Mouse (Mus musculus) lung, postnatal 36 days (tissue): ENCODE results near the gene Ntf5.

Experiments used
- DNase-seq: peaks from one replicate; pipeline ENCODE4 v3.0.0; 2022; ENCODE audit warnings: mixed read lengths

Gene Ntf5

DNA sequence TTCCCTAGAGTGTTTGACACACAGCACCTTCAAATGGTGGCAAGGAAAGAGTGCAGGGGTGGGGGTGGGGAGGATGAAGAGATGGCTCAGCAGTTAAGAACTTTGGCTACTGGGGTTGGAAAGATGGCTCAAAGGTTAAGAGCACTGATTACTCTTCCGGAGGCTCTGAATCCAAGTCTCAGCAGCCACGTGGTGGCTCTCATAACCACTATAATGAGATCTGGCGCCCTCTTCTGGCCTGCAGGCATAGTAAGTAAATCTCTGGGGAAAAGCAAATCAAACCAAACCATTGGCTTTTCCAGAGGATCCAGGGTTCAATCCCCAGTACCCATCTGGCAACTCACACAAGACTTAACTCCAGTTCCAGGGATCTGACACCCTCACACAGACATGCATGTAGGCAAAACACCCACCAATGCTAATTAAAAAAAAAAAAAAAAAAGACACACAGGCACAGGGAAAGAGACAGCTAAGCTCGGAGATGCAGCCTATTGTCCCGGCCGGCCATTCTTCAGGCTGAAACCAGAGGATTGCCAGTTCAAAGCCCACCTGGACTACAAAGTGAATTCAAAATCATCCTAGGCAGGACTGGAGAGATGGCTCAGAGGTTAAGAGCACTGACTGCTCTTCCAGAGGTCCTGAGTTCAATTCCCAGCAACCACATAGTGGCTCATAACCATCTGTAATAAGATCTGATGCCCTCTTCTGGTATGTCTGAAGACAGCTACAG is 9.8 kb upstream of the Ntf5 start:
- DNase-seq: peak; percentile 87

DNA sequence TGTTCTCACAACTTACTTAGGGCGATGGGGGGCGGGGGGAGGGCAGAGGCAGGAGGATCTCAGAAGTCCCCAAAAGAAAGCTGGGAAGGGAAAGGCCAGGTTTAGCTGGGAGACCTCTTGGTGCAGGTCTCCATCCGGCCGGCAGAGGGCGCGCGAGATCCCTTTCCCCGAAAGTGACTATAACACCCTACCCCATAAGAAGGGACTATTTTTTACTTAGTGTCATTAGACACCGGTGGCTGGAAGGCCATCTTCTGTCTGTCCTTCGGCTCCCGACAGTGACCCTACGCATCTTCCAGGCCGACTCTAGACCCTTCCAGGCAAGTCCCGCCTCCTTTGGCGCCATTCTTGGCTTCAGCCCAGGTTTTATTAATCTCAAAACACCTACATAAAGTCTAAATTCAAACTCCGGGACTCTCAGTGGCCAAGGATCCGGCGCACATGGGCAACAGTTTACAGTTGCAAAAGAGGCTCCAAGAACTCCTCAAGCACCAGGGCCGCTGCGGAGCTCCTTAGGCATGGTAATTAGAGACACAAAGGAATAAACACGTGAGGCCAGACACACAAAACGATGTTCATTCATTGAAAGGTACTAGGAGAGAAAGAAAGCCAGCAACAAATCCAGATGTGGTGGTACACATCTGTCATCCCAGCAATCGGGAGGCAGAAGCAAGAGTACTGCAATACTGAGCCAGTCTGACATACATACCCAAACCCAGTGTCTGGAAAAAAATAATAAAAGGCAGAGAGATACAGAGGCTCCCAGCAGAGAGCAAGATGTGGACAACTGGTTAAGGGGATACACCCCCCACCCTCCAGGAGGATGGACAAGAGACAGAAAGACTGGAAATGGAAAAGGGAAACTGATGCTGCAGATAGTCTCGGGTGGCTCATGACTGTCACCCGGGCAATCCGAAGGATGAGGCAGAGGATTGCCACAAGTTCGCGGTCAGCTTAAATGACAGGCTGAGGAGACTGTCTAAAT is 8.1 kb upstream of the Ntf5 start, which contains the start of gene Kcna7:
TSS of gene Kcna7 (plus strand) at position 563 of the 985 bp plus-strand sequence.
- peak; percentile 85 for DNase-seq

DNA sequence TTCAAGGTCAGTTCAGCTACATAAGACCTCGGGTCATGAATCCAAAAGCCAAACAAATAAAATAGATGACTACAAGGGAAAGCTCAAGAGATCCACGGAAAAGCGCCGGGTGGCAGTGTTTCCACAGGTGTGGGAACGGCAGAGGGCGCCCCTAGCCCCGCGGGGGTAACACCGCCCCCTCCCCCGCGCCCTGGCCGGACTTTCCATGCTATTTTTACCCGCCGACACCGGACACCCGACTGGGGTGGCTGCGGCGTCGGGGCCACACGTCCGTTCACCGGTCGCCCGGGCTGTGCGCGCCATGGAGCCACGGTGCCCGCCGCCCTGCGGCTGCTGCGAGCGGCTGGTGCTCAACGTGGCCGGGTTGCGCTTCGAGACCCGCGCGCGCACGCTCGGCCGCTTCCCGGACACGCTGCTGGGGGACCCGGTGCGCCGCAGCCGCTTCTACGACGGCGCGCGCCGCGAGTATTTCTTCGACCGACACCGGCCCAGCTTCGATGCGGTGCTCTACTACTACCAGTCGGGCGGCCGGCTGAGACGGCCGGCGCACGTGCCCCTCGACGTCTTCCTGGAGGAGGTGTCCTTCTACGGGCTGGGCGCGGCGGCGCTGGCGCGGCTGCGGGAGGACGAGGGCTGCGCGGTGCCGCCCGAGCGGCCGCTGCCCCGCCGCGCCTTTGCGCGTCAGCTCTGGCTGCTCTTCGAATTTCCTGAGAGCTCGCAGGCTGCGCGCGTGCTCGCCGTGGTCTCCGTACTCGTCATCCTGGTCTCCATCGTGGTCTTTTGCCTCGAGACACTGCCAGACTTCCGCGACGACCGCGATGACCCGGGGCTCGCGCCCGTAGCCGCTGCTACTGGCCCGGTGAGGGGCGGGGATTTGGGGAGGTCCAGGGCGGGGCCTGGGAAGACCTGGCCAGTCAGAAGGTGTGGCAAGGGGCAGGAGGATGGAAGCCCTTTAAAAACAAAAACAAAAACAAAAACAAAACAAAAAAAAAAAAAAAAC is 7.0 kb upstream of the Ntf5 start:
- peak; percentile 44 for DNase-seq

DNA sequence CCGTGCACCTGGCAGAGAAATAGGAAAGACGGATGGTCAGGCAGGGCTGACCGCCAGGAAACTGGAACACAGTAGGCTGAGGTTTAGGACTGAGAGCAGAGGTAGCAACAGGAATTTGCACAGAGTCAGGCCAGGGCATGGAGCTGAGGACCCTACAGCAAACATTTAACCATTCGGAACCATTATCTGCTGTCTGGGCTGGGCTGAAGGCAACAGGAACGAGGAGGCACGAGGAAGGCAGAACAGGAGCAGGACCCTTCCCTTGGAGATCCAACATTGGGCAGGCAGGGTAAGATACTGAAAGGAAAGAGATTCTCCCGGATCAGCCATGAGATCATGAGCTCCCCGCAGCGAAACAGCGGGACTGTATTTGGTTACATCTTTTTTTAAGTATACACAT is 5.7 kb upstream of the Ntf5 start:
- no peak for DNase-seq

DNA sequence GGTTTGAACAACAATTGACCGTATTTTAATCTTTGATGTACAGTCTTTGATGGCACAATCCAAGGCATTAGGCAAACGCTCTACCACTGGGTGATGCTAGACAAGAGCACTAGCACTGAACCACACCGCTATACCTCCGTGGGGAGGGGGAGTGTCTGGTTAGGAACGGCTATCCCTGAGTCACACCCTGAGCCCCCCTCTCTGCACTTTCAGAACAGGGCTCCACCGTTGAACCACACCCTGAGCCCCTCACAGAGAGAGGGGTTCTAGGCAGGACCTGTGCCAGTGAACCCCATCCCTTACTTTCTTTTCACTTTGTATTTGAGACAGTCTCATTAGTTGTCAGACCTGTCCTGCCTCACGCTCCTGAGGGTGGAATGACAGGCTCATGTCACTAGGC is 5.1 kb upstream of the Ntf5 start:
- no peak for DNase-seq

DNA sequence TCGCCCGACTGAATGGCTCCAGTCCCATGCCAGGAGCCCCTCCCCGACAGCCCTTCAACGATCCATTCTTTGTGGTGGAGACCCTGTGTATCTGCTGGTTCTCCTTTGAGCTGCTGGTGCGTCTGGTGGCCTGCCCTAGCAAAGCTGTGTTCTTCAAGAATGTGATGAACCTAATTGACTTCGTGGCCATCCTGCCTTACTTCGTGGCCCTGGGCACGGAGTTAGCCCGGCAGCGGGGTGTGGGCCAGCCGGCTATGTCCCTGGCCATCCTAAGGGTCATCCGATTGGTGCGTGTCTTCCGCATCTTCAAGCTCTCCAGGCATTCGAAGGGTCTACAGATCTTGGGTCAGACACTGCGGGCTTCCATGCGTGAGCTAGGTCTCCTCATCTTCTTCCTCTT is 4.5 kb upstream of the Ntf5 start:
- DNase-seq: no peak

DNA sequence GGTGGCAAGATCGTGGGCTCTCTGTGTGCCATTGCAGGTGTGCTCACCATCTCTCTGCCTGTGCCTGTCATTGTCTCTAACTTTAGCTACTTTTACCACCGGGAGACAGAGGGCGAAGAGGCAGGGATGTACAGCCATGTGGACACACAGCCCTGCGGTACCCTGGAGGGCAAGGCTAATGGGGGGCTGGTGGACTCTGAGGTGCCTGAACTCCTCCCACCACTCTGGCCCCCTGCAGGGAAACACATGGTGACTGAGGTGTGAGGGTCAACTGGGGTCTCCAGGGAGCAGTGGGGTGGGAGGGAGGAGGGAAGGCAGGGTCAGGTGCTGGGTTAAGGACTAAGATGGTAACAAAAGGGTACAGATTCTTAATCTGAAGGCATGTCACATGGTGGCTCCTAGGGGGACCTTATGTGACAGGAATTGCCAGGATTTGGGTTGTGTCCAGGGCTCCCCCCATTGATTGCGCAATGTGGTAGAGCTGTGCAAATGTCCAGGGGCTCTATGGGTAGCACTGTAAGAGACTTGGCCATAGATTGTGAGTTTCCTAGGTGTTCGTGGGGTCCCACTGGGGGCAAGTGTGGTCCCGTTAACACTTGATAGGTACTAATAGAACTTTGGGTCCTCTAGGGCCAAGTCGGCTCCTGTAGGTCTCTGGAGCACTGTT is 3.9 kb upstream of the Ntf5 start:
- DNase-seq: no peak

DNA sequence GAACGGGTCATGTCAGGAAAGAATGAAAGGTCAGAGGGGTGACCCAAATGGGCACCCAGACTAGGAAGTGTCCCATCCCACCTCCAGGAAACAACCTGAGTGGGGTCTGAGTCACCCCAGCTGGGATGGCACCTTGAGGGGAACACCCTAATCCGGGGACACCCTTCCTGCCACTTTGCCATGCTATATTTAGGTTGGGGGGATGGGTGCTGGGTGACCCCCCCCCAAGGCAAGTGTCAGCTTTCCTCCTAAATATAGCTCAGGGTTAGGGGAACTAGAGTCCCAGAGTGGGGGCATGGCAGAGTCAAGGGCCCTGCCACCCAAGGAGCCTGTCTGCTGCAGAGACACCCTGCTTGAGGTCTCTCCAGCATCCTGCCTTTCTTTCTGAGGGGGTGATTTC is 1.1 kb upstream of the Ntf5 start:
- no peak for DNase-seq

DNA sequence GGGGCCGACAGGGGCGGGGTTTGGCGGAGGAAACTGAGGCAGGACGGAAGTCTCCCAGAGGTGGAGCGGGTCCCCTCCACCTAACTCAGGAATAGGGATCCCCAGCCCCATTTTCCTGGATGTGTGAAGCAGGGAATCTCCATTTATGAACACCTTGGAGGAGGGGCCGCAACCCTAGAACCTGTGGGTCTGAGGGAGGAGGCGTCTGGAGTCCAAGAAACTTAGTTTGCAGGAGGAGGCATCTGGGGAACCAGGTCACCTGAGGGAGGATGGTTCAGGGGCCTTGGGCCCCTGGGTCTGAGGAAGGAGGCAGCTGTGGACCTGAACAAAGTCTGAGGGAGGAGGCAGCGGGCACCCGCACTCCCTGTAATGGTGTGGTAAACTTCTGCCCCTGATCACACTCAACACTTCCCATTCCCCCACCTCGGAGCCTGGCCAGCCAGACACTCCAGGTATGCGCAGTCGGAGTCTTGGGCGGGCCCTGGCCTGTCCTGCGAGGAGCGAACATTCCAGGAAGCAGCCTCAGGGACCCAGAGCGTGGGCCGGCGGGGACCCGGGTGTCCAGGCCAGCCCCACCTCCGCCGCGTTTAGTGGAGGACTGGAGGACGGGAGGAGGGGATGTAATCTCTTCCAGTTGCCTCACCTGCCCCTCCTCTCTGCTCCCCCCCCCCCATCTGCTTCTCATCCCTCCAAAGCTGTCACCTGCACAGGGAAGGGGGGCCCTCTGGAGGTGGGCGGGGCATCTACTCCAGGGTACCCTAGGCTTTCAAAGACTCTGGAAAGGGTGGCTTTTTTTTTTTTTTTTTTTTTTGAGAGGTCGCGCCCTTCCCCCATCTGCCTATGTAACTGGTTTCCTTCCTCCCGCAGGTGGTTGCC is 607 bp downstream of the Ntf5 start:
- peak; percentile 56 for DNase-seq

DNA sequence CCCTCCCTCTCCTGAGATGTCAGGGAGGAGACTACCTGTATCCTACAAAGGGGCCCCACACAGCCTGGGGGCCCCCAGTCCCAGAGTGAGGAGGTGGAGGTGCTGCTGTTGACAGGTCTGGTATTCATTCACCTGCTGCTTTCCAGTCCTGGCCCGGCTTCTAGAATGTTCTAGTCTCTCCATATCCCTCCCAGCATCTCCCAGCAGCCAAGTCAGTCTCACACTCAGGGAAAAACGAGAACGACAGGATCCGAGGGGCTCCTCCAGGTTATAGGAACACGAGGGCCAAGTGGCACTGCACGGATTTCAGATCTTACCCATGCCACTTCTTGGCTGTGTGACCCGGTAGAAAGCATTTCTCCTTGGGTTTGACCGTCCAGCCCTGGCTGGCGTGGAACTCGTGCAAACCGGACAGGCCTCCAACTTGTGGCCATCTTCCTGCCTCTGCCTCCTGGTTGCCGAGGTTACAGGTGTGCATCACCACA is 1.3 kb downstream of the Ntf5 start:
- no peak for DNase-seq

DNA sequence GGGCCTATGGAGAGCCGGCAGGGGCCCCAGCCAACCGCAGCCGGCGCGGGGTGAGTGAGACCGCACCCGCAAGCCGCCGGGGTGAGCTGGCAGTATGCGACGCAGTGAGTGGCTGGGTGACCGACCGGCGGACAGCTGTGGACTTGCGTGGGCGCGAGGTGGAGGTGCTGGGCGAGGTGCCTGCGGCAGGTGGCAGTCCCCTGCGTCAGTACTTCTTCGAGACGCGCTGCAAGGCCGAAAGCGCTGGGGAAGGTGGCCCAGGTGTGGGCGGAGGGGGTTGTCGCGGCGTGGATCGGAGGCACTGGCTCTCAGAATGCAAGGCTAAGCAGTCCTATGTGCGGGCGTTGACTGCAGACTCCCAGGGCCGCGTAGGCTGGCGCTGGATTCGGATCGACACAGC is 2.1 kb downstream of the Ntf5 start:
- no peak for DNase-seq

DNA sequence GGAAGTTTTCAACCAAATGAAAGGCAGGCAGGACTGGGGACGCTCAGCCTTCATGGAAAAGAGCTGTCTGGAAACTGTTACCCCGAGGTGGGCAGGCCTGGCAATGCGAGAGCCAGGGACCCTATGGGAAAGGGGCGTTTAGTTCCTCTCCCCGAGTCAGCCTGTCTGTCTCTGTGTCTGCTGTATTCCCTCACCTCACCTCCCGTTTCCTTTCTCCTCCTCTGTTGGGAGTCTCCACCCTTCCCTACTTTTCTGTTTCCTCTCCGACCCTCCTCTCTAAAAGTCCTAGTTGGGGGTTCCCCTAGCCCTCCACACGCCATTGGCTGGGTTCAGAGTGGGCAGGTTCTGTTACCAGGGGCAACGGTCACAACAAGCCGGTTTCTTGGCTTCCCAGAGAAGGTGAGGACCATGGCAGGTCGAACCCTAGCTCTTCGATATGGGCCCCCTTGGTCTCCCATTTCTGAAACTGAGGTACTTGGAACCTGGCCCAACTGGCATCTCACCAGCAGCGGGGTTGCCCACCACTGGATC is 4.5 kb downstream of the Ntf5 start:
- DNase-seq: peak; percentile 32

DNA sequence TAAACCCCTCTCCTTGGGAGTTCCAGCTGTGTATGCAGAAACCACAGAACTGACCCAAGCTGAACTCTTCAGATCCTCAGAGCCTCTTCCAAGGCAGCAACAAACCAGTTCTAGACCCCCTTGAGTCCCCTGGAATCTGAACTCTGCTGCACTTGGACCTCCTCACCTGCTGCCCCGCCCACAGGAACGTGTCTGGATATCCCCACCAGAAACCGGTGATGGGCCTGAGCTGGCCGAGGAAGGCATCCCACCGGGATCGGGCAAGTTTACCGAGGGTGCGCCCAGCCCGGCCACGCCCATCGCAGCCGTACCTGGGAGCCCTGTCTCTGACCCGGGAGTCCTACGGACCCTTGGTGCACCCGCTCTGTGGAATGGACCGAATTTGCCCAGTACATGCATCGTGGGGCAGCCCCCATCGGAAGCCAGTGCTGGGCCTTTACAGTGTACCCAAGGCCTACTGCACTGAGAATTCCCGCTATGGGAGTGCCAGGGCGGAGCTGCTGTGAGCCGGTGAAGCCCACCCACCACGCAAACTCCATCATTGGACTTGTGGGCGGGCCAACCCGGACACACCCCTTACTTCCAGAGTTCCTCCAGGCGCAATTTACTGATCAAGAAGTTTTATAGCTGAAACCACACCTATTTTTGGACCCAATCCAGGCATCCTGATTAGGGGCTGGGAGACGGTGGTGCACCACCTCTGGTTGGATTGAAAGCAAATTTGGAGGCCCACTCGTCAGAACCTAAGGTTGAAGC is 6.5 kb downstream of the Ntf5 start:
- DNase-seq: peak; percentile 46

DNA sequence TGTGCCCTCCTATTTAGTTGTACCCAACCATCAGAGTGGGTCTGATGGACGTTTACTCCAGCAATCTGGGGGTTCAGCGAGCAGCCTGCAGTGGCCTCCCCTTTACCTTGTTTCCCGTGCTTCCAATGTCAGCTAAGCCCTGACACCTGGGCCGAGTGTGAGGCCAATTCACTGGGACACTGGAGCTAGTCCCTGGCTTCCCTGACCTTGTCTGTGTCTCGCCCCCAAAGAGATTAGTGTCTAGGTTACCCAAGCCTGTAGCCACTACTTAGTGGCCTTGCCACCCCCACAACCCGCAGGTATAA is 7.1 kb downstream of the Ntf5 start, which contains the start of gene Lhb:
TSS of gene Lhb (plus strand) at position 206 of the 305 bp plus-strand sequence.
- no peak for DNase-seq

DNA sequence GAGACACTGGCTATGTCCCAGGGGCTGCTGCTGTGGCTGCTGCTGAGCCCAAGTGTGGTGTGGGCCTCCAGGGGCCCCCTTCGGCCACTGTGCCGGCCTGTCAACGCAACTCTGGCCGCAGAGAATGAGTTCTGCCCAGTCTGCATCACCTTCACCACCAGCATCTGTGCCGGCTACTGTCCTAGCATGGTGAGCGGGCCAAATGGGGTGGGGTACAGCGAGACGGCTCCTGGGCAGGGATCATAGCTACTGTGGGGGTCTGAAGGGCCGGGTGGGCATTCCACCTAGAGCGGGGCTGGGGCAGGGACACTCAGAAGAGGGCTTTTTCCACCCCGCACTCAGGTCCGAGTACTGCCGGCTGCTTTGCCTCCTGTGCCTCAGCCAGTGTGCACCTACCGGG is 7.7 kb downstream of the Ntf5 start:
- no peak for DNase-seq

DNA sequence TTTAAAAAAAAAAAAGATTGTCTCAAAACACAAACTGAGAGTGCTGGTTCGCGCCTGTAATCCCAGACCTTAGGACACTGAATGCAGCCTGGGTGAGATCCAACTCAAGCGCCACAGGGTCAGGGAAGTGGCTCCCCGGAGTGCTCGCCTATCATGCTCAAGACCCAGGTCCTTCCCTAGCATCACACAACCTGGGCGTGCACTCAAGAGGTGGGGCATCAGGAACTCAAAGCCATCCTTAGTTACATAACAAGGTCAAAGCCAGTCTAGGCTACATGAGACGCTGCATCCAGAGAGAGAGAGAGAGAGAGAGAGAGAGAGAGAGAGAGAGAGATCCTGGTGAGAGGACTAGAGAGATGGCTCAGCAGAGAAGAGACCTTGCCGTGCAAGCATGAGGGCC is 13.1 kb downstream of the Ntf5 start:
- no peak for DNase-seq

DNA sequence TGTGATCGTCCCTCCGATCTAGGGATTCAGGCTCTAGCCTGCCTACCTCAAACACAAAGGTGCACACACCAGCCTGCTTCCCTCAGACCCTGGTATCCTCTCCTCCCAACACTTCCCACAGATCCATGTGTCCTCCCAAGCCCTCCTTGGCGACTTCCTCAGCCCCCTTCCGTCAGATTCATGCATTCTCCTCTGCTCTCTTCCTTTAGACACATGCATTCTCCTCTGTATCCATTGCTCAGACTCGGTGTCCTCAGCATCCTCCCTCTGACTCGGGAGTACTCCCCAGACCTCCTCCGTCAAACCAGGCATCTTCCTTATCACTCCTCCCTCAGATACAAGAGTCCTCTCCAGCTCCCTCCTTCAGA is 20.3 kb downstream of the Ntf5 start:
- DNase-seq: no peak

DNA sequence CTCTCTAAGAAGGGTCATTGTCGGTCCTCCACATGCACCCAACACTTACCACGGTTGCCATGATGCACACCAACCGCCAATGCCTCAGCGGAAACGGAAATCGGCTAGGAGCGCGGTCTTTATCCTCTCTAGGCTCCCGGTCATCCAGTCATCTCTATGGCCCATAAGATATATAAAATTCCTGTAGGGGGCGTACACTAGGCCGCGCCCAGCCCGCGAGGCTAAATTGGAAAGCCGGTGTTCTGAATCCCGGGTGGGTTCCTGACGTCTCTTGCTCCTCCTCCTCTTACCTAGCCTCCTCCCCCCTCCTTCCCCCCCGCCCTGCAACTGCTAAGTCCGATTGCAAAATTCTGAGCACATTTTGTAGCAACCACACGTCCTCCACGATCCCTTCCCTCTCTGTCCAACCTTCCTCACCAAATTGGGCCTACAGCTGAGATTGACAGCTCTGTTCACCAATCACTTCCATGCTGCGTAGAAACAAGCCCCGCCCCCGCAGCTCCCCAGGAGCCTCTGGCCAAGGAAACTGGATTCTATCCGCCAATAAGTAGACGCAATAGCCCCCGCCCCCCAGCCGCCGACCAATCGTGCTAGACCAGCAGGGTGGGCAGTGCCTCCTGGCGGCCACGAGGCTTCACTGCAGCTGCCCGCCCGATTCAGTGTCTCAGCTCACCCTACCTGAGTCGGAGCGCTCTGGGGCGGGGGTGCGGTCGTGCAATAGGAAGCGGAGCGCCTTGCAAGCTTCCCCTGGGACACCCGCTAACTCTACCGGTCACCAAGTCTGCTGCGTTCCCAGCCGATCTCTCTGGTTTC is 20.9 kb downstream of the Ntf5 start, which contains the start of gene Gys1:
TSS of gene Gys1 (plus strand) at position 642 of the 813 bp plus-strand sequence.
- DNase-seq: peak; percentile 100

DNA sequence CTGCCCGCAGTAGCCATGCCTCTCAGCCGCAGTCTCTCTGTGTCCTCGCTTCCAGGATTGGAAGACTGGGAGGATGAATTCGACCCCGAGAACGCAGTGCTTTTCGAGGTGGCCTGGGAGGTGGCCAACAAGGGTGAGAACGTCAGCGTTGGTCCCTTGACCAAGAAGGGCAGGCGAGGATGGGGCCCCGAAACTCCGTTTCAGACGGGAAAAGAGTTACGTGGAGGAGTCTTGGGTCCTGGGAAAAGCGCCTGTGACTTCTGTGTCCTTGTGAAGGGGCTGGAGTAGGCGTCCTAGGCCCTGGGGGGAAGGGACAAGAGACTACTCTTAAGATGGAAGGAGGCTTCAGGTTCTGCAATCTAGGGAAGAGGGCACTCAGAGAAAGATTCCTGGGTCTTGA is 21.5 kb downstream of the Ntf5 start:
- DNase-seq: peak; percentile 54
